Mouse (Mus musculus) ovary, postnatal 36 days (tissue): Measurements from ENCODE around the gene Galntl6.
"Not testable (repeated sequence)": the region's sequence is repeated elsewhere in the genome, so short reads cannot be mapped to it uniquely, and the experiment has no call there.

Source experiments
- DNase-seq: peaks from one replicate; pipeline ENCODE4 v3.0.0; 2022; ENCODE audit warnings: low spot score, mixed read lengths

The Galntl6 gene

GRCm38 (mm10) chr8:58604751-58605150 lies 307.7 kb downstream of the Galntl6 start:
- no peak for DNase-seq

- no peak for DNase-seq
These were observed 314.6 kb downstream of the Galntl6 start for GRCm38 (mm10) chr8:58597834-58598233.

GRCm38 (mm10) chr8:58575346-58575745 lies 337.1 kb downstream of the Galntl6 start:
- DNase-seq, result no peak

- DNase-seq, result no peak
These were observed 344.4 kb downstream of the Galntl6 start for GRCm38 (mm10) chr8:58568086-58568485.

- no peak for DNase-seq
These were observed 346.3 kb downstream of the Galntl6 start for GRCm38 (mm10) chr8:58566115-58566514.

GRCm38 (mm10) chr8:58535781-58536180 lies 376.7 kb downstream of the Galntl6 start:
- DNase-seq, result no peak

- no peak for DNase-seq
These were observed 377.8 kb downstream of the Galntl6 start for GRCm38 (mm10) chr8:58534631-58535030.

- DNase-seq, result no peak
These were observed 389.0 kb downstream of the Galntl6 start for GRCm38 (mm10) chr8:58523443-58523842.

- no peak for DNase-seq
These were observed 390.5 kb downstream of the Galntl6 start for GRCm38 (mm10) chr8:58521932-58522331.

GRCm38 (mm10) chr8:58510516-58510915 lies 401.9 kb downstream of the Galntl6 start:
- no peak for DNase-seq

GRCm38 (mm10) chr8:58509051-58509450 lies 403.4 kb downstream of the Galntl6 start:
- DNase-seq, result no peak

GRCm38 (mm10) chr8:58487099-58487498 lies 425.3 kb downstream of the Galntl6 start:
- no peak for DNase-seq

GRCm38 (mm10) chr8:58463342-58463741 lies 449.1 kb downstream of the Galntl6 start:
- not testable (repeated sequence) for DNase-seq

- DNase-seq, result no peak
These were observed 469.7 kb downstream of the Galntl6 start for GRCm38 (mm10) chr8:58442696-58443095.

- DNase-seq, result no peak
These were observed 494.0 kb downstream of the Galntl6 start for GRCm38 (mm10) chr8:58418481-58418880.

- no peak for DNase-seq
These were observed 494.9 kb downstream of the Galntl6 start for GRCm38 (mm10) chr8:58417551-58417950.

GRCm38 (mm10) chr8:58396500-58396899 lies 515.9 kb downstream of the Galntl6 start:
- no peak for DNase-seq

- no peak for DNase-seq
These were observed 516.6 kb downstream of the Galntl6 start for GRCm38 (mm10) chr8:58395879-58396278.

GRCm38 (mm10) chr8:58372389-58372788 lies 540.1 kb downstream of the Galntl6 start:
- DNase-seq, result no peak

GRCm38 (mm10) chr8:58371979-58372378 lies 540.5 kb downstream of the Galntl6 start:
- no peak for DNase-seq

- no peak for DNase-seq
These were observed 581.3 kb downstream of the Galntl6 start for GRCm38 (mm10) chr8:58331151-58331550.

GRCm38 (mm10) chr8:58313482-58313881 lies 599.0 kb downstream of the Galntl6 start:
- no peak for DNase-seq

- DNase-seq, result no peak
These were observed 621.0 kb downstream of the Galntl6 start for GRCm38 (mm10) chr8:58291487-58291886.

GRCm38 (mm10) chr8:58290080-58290479 lies 622.4 kb downstream of the Galntl6 start:
- DNase-seq, result no peak

- no peak for DNase-seq
These were observed 647.0 kb downstream of the Galntl6 start for GRCm38 (mm10) chr8:58265485-58265884.
